In genomic region chr12:102423625-102424024, GRCm38 (mm10) we compare ENCODE assay signal across 14 mouse cellular contexts.
"Had no signal": no experiment of that assay in that cellular context is flagged by ENCODE, and none has a peak within 500 bp of the region (broad histone marks: within the 10 kb centered on the region; RNA-seq: fewer than 3 reads in every experiment).

No protein-coding gene starts in this region.

- H3K4me1 ChIP-seq: limb, embryonic 12.5 days; neural tube, embryonic 12.5 days had no signal

- ATAC-seq: liver, postnatal 0 days; midbrain, embryonic 15.5 days had no signal

- H3K4me3 ChIP-seq: layer of hippocampus, adult 2 months; limb, embryonic 12.5 days; liver, embryonic 13.5 days; lung, embryonic 15.5 days; midbrain, embryonic 15.5 days; neural tube, embryonic 12.5 days had no signal

- H3K27ac ChIP-seq: kidney, postnatal 0 days; layer of hippocampus, adult 2 months; limb, embryonic 12.5 days; liver, embryonic 13.5 days; lung, embryonic 15.5 days; midbrain, embryonic 15.5 days; neural tube, embryonic 12.5 days had no signal

- H3K27me3 ChIP-seq: limb, embryonic 12.5 days; liver, embryonic 13.5 days; lung, embryonic 15.5 days; megakaryocyte, embryonic 14.5 days; midbrain, embryonic 15.5 days; neural tube, embryonic 12.5 days had no signal

- DNase-seq: liver; liver, embryonic 13.5 days; liver, postnatal 0 days; lung, postnatal 14 days; thymus, adult 18-20 months; thymus, postnatal 14 days had no signal

- H3K9ac ChIP-seq: limb, embryonic 12.5 days; liver, embryonic 13.5 days; liver, postnatal 0 days; lung, embryonic 15.5 days; midbrain, embryonic 15.5 days; neural tube, embryonic 12.5 days had no signal

- H3K9me3 ChIP-seq: liver, embryonic 13.5 days; lung, embryonic 15.5 days; megakaryocyte, embryonic 14.5 days; midbrain, embryonic 15.5 days; neural tube, embryonic 12.5 days had no signal

- H3K4me2 ChIP-seq: limb, embryonic 12.5 days; liver, embryonic 13.5 days; lung, embryonic 15.5 days; midbrain, embryonic 11.5 days; midbrain, embryonic 15.5 days; neural tube, embryonic 12.5 days had no signal

- H3K36me3 ChIP-seq: liver, embryonic 13.5 days had no signal
